Mouse (Mus musculus): ENCODE data around the gene Cpm.
"Not testable (repeated sequence)": the region's sequence is repeated elsewhere in the genome, so short reads cannot be mapped to it uniquely, and the experiment has no call there.

Gene Cpm

GRCm38 (mm10) chr10:117712871-117713270 is 83.6 kb downstream of the Cpm start:
- DNase-seq (ENCODE audit: extremely low spot score, low spot score) = no peak

GRCm38 (mm10) chr10:117713466-117713865 is 84.2 kb downstream of the Cpm start:
- no peak for DNase-seq (ENCODE audit: extremely low spot score, low spot score)

- no peak for DNase-seq (ENCODE audit: extremely low spot score, low spot score)
Observed at GRCm38 (mm10) chr10:117714048-117714545, 84.8 kb downstream of the Cpm start.

GRCm38 (mm10) chr10:117714928-117715500 is 85.7 kb downstream of the Cpm start:
- DNase-seq (ENCODE audit: extremely low spot score, low spot score) = no peak

GRCm38 (mm10) chr10:117715654-117716053 is 86.4 kb downstream of the Cpm start:
- DNase-seq (ENCODE audit: extremely low spot score, low spot score) = not testable (repeated sequence)

GRCm38 (mm10) chr10:117716686-117717085 is 87.4 kb downstream of the Cpm start:
- DNase-seq (ENCODE audit: extremely low spot score, low spot score) = no peak

- peak; percentile 33 for DNase-seq (ENCODE audit: extremely low spot score, low spot score)
Observed at GRCm38 (mm10) chr10:117717583-117717982, 88.3 kb downstream of the Cpm start.

- no peak for DNase-seq (ENCODE audit: extremely low spot score, low spot score)
Observed at GRCm38 (mm10) chr10:117718161-117719119, 89.1 kb downstream of the Cpm start.

GRCm38 (mm10) chr10:117724136-117724718 is 94.9 kb downstream of the Cpm start:
- DNase-seq (ENCODE audit: extremely low spot score, low spot score) = no peak

GRCm38 (mm10) chr10:117724804-117725361 is 95.6 kb downstream of the Cpm start:
- no peak for DNase-seq (ENCODE audit: extremely low spot score, low spot score)

- no peak for DNase-seq (ENCODE audit: extremely low spot score, low spot score)
Observed at GRCm38 (mm10) chr10:117725671-117726070, 96.4 kb downstream of the Cpm start.

- no peak for DNase-seq (ENCODE audit: extremely low spot score, low spot score)
Observed at GRCm38 (mm10) chr10:117726350-117726749, 97.0 kb downstream of the Cpm start.

GRCm38 (mm10) chr10:117726888-117727385 is 97.6 kb downstream of the Cpm start:
- no peak for DNase-seq (ENCODE audit: extremely low spot score, low spot score)

- no peak for DNase-seq (ENCODE audit: extremely low spot score, low spot score)
Observed at GRCm38 (mm10) chr10:117727518-117728110, 98.3 kb downstream of the Cpm start.

- no peak for DNase-seq (ENCODE audit: extremely low spot score, low spot score)
Observed at GRCm38 (mm10) chr10:117728574-117728973, 99.3 kb downstream of the Cpm start.

GRCm38 (mm10) chr10:117729139-117729814 is 100.0 kb downstream of the Cpm start:
- no peak for DNase-seq (ENCODE audit: extremely low spot score, low spot score)

GRCm38 (mm10) chr10:117730140-117730539 is 100.8 kb downstream of the Cpm start:
- DNase-seq (ENCODE audit: extremely low spot score, low spot score) = no peak

- no peak for DNase-seq (ENCODE audit: extremely low spot score, low spot score)
Observed at GRCm38 (mm10) chr10:117730637-117731203, 101.4 kb downstream of the Cpm start.

- no peak for DNase-seq (ENCODE audit: extremely low spot score, low spot score)
Observed at GRCm38 (mm10) chr10:117731244-117732101, 102.2 kb downstream of the Cpm start.
